Mouse (Mus musculus) thymus, postnatal 4 days (tissue): ENCODE measurements around the gene Fbp1.
"Not testable (repeated sequence)": the region's sequence is repeated elsewhere in the genome, so short reads cannot be mapped to it uniquely, and the experiment has no call there.

Experiments
- DNase-seq: peaks from one replicate; pipeline ENCODE4 v3.0.0; 2021

The Fbp1 gene

GRCm38 (mm10) chr13:62815705-62816104 lies 72.4 kb downstream of the Fbp1 start:
- not testable (repeated sequence) for DNase-seq
